Mouse (Mus musculus): Measurements from ENCODE around the gene Insig1.

The Insig1 gene

DNA sequence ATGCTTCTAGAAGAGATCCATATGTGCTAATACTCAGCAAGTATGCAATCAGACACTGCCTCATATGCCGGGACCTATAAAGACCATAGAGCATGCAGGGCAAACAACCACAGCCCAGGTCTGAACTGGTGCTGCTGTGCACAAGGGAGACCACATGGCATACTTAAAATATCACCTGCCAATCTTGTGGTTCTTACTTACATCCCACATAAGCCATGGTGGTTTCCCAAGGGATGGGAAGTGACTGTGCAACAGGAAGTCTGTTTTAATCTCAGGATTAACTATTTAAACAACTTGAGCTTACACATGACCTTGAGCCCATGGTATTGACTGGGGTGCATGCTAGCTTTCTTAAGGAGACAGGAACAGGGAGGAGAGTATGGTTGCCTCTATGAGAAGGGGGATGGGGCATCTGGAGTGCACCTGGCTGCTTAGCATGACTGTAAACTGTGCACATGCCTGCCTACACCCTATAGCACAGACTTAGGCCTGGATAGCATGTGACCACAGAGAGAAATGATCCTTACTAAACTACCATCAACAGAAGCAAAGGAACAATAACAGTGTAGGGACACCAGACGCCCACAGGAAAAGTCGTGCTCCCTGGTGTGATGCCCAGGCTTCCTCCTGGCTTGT, 7.1 kb upstream of the Insig1 start:
- no peak for DNase-seq (ENCODE audit: low read depth, low spot score)

DNA sequence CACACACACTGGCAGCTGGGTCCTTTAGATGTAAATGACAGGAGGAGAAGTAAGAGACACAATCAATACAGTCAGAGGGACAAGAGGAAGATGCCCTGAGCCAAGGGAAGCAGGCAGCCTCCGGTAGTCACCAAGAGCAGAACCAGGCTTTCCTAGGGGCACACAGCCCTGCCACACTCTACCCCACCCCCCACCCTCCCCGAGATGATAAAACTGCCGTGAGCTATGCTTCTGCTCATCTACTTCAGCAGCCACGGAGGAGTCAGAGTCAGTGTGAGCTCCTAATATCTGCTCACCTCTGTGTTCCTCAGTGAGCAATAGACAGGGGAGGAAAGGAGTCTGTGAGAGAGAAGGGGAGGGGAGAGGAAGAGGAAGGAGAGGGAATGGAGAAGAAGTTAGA, 5.9 kb upstream of the Insig1 start:
- DNase-seq (ENCODE audit: low read depth, low spot score) = no peak

DNA sequence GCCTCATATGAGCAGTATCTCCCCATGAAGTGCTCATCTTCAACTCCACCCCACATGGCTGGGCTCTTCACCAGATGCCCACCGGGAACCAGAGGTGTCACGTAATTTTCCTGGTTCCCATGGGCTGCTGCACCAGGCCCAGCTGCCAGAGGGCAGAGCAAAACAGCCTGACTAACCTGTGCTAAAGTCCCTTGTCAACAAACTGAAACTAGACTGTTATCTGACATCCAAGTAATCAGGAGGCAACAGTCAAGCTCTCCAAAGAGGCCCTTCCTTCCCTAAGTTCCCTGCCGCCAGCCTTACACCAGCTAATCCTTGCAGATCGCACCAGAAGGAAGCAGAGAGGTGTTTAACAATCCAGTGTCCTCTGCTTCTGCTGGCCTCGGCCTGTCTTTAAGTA, 4.9 kb upstream of the Insig1 start:
- DNase-seq (ENCODE audit: low read depth, low spot score) = no peak

DNA sequence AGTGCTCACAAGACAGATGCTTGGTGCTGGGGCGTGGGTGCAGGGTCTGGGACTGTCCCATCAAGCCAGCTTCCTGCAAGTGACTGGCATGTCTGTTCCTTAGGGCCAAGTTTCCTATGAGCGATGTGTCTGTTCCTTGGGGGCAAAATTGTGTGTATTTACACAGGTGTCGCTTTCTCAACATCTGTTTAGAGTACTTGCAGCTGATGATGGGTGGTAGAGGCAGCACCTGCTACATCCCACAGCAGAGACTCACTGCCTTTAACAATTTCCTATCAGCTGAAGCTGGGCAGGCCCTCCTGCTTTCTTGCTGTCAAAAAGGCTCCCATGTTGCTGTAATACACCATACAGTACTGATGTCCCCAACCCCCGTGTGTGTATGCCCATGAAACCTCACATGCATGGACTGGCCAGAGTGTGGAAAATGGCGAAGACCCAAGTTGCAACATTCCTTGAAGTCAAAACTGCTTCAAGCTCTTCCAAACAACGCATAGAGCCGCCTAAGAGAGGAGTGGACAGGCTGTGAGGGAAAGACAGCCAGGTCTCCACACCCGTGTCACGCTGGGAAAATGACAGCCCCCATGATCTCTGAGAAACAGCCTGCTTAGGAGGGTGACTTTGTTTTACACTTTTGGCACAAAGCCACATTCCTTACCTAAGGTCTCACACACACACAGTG, 875 bp upstream of the Insig1 start:
- DNase-seq (ENCODE audit: low read depth, low spot score) = peak; percentile 44

DNA sequence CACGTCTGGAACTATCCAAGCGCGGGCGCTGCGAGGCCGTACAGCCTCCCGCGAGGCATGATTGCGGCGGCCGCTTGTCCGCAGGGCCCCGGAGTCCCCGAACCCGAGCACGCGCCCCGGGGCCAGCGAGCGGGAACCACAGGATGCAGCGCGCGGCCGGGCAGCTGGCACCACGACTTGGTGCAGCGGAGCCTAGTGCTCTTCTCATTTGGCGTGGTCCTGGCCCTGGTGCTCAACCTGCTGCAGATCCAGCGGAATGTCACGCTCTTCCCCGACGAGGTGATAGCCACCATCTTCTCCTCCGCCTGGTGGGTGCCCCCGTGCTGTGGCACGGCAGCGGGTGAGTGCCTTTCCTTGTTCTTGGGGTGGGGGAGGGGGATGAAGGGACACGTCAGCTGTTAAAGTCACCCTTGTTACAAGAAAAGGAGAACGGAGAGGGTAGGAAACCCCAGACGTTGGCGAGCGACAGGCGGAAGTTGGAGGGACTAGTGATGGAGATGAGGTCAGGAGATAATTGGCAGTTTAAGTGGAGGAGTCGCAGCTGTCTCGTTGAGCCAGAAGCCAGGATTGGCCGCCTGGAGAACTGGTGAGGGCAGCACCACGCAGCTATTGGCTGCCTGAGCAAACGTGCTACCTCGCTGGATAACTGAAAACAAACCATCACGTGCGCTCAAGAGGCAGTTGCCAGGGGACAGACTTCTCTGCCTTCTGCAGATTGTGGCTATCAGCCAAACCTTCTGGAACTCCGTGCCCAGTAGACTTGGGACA, 477 bp downstream of the Insig1 start:
- peak; percentile 92 for DNase-seq (ENCODE audit: low read depth, low spot score)

DNA sequence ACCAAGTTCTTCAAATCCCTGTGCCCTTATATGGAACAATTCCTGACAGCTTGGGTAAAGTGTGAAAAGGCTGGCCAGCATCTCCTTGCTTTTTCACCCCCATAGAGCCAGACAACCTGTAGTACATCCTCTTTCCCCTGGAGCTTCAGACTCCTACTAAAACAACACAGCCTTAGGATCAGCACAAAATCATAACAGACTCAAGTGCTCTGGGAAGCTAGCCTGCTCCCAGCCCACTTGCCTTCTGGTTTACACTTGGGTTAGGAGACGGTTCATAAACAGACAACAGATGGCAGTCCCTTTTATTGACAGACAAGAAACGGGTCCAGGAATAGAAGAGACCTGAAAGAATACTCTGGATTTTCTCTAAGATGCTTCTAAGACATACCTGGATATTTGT, 8.3 kb downstream of the Insig1 start:
- no peak for DNase-seq (ENCODE audit: low read depth, low spot score)

DNA sequence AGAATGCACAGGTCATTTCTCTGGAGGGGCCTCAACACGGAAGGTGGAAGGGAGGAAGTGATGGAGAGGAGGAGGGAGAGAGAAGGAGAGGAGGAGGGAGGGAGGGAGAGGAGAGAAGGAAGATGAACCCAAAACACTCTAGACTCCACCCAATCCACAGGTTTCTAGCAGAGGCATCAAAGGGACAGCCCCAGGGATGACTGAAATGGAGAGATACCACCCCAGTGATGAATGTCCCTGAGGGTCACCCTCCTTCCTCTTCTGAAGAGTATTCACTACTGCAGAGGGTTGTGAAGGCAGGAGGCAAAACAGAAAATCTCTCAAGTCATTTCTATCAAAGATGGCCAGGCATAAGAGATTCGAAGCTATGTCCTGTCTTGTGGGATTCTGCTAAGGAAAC, 10.0 kb downstream of the Insig1 start:
- no peak for DNase-seq (ENCODE audit: low read depth, low spot score)

DNA sequence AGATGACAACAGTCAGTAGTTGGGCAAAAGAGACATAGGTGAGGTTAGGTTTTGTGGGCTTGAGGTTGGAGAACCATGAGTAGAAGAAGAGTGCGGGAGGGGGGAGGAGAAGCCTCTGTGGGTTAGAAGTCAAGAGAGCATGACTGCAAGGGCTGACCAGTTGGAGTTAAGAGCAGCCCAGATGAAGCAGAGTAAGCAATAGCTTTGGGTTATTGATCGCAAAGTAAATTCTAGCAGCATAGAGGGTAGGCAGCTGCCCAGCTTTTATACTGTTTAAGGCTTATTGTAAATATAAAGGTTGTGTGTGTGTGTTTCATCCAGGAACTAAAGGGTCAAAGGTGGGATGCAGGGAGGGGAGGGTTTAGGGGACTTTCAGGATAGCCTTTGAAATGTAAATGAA, 10.7 kb downstream of the Insig1 start:
- no peak for DNase-seq (ENCODE audit: low read depth, low spot score)

DNA sequence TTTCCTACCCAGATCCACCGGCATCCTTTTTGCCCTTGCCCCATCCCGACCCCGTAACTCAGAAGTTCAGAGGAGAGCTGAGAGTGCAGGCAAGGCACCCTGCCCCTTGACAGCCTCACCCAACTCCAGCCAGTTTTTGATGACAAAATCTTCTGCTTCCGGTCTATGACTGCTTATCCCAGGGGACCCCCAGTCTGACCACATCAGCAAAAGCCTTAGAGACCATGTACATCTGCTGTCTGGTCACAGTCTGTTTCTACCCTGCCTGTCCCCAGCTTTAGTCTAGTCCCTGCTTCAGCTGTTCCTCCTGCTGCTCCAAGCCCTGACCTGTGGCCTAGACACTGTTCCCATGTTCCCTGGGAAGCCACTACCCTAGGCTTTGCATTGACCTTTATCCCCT, 11.1 kb downstream of the Insig1 start:
- no peak for DNase-seq (ENCODE audit: low read depth, low spot score)

DNA sequence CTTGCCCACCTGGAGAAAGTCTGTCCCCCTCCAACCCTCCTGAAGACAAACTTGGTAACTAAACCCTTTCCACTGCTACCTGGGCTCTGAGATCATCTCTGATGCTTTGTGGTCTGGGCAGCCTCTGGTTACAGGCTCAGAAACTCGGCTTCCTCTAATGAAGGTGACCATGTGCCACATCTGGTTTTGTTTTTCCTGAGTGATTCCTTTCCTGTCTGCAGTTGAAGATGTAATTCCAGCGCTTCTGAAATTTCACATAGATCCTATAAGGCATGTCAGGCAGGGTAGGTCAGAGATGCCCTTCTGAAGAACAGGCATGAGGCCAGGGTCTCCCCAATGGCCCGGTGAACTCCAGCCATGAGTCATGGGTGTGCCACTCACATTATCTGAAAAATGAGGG, 11.6 kb downstream of the Insig1 start:
- DNase-seq (ENCODE audit: low read depth, low spot score) = no peak

DNA sequence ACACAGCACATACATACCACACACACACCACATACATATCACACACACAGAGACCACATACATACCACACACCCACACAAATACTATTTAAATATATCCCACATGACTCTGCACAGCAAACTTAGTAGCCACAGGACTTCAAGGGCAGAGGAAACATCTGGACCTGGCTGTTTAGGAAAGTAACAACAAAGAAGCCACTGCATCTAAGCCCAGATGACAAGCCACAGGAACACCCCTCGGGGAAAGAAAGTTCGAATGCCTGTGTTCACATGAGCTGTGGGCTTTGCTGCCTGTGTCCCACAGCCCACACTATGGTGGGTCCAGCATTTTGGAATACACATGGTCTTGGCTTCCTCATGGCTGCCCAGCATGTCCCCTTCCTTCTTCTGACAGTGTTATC, 13.6 kb downstream of the Insig1 start:
- DNase-seq (ENCODE audit: low read depth, low spot score) = no peak

DNA sequence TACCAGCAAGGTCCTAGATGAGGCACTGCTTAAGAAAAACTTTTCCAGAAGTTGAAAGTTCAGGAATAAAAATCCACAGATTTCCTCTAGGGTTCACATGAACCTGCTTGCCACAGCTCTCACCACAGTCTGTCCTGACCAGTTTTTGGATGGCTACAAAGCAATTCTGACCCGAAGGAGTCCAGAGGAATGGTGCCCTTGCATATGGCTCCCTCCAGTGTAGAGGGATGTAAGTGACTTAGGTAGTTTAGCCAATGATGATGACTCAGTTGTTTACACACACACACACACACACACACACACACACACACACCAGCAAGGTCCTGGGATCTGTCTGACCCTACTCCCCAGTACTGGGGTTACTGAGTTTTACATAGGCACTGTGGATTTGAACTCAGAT, 19.4 kb downstream of the Insig1 start:
- no peak for DNase-seq (ENCODE audit: low read depth, low spot score)

DNA sequence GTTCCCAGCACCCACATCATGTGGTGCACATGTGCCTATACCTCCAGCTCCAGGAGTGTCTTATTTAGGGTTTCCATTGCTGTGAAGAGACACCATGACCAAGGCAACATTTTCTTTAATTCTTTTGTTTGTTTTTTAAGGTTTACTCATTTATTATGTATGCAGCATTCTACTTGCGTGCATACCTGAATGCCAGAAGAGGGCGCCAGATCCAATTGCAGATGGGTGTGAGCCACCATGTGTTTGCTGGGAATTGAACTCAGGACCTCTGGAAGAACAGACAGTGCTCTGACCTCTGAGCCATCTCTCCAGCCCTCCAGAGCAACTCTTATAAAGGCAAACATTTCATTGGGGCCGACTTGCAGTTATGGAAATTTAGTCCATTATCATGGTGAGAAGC, 21.2 kb downstream of the Insig1 start:
- no peak for DNase-seq (ENCODE audit: low read depth, low spot score)

DNA sequence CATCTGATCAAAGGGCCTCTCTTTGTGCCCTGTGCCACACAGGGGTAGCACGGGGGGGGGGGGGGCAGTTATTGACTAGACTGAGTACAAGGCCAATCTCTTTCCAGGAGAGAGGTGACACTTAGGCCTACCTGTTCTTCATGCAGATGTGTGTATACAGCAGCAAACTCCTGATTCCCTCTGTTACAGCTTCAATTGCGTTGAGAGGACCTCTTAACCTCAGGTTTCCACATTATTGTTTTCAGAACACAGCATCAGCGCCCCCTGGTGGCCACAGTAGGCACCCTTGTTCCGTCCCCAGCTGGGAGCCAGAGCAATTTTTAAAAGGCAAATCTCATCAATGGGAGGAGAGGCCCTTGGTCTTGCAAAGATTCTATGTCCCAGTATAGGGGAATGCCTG, 22.7 kb downstream of the Insig1 start:
- DNase-seq (ENCODE audit: low read depth, low spot score) = peak; percentile 57

DNA sequence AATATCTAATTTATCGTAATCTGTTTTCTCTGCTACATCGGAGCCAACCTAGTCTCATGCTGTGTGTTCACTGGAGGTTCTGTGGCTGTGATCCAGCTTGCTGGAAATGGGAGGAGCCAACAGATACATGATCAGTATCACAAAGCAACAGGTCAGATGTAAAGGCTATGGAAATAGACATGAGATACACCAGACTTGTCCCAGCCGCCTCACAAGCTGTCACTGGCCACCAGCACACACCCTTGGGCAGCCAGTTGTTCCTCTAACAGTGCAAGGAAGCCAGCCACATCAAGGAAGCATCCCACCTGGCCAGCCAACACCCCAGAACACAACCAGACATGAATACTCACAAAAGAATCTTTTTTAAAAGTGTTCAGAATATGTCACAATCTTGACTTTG, 23.2 kb downstream of the Insig1 start:
- no peak for DNase-seq (ENCODE audit: low read depth, low spot score)

DNA sequence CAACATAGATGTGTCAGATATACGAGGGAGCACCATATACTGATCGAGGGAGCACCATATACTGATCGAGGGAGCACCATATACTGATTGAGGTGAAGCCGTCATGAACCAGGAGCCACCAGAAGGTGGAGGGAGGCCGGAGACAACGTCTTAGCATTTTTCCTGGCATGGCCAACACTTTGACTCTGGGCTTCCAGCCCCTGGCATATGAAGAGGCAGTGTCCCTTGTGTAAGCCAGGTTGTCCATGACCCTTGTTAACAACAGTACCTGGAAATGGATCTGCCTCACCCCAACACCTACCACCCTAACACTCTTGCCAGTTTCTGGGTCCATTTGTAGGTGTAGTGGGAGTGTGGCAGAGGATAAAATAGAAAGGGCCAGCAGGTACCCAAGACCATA, 23.7 kb downstream of the Insig1 start:
- DNase-seq (ENCODE audit: low read depth, low spot score) = no peak

DNA sequence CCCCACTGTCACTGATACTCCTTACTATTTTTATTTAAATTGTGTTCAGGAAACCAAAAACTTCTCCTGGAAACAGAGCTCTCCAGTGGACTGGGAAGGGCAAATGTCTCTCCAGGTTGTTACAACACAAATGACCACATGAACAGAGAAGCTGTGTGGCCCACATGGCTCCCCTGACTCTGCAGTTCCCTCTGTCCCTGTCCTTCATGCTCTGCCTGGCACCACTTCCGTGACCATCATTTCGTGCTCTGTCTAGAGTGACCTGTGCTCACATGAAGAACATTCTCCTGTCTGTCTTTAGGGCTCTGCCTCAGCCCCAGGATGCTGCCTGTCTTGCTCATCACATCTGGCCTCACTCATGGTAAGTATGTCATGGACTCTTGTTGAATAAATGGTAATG, 24.5 kb downstream of the Insig1 start:
- DNase-seq (ENCODE audit: low read depth, low spot score) = no peak

DNA sequence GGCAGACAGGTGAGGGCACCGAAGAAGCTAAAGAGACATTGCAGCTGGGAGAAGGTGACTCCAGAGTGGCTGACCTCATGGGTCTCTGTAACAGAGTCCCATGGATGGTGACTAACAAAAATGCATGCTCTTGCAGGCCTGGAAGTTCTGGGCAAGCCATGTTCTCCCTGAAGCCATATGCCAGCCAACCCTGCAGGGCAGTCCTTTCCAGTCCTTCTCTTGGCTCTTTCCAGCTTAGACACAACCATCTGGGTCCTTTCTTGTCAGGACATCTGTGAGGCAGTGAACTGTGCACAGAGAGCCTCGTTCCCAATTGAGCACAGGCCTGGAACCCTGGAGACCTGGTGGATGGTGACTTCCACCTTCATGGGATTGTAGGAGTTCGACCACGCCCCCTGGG, 35.8 kb downstream of the Insig1 start:
- no peak for DNase-seq (ENCODE audit: low read depth, low spot score)

DNA sequence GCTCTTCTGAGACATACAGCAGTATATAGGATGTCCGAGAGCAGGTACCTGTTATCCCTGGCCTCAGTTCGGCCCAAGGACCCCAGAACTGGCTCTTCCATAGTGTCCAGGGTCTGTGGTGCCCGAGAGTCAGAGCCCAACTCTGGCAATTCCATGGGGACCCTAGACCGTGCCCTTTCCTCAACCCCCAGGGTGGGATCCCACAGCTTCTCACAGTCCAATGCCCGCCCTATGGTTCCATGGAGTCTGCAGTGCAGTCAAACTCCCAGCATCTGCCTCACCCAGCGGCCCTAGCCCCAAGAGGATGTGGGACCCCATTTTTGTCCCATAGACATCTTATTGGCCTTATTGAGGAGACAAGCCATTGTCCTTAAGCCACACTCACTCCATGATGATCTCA, 36.8 kb downstream of the Insig1 start:
- DNase-seq (ENCODE audit: low read depth, low spot score) = no peak

DNA sequence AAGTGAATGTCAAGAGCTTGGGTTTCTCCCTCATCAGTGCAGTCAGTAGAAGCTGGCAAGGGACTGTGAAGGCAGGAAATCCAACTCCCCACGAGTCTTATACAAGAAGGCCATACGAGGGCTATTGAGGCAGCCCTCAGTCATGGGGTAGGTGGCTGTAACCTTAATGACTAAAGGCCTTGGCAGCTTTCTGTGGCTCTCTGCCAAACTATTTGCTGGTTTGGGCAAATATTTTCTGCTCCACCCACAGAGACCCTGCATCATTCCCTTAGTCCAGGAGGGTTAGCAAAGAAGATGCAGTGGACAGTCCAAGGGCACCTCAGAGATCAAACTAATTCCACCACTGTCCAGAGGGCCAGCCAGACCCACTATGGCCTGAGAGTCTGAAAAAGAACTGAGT, 39.7 kb downstream of the Insig1 start:
- DNase-seq (ENCODE audit: low read depth, low spot score) = no peak

DNA sequence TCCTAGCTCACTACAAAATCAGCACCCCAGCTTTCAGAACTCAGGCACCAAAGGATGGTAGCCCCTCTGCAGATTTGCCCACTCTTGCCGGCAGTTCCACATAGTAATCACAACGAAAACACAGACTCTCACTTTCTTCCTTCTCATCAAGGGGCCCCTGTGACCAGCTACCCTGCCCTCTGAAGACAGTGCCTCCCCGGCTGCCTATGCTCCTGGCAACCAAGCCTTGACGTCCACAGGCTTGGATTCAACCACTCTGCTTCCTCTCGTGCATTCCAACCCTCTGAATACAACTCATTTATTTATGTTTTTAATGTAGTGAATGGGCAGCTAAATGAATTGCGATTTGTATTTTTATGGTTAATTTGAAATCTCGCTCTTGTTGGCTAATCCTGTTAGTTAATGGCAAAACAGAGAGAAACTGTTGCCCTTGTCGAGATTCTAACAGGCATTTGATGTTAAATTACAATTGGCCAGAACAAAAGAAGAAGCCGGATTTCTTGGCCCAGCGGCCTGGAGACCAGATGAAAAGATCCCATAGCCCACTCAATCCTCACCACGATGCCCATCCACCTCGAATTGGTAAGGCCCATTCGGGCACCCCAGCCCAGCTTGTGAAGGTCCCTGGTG, 46.2 kb downstream of the Insig1 start:
- DNase-seq (ENCODE audit: low read depth, low spot score) = no peak

DNA sequence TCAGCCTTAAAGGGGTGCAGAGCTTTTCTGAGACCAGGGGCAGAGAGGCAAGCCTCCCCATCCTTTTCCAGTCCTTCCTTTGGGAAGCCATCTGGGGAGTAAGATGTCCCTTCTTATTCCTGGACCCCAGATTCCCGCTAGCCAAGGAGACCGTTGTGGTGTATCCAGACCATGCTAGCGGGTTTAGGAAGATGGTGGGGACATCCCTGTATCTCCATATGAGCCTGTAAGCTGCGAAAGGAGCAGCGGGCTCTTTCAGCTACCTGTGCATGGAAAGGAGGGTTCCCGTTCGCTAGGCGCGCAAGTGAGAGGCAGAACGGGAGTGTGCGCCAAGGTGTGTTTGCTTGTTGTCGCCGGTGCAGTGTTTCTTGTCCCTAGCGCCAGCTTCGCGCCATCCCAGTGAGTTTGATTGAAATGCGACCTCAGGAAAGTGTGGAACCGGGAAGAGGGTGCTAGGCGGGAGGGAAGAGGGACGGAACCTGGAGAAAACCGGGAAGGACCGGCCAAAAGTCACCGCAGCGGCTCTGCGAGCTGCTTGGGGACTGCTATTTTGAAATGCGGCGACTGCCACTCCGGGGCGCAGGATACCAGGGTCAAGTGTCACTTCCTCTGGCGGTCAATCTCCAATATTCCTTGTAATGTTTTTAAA, 46.8 kb downstream of the Insig1 start:
- no peak for DNase-seq (ENCODE audit: low read depth, low spot score)

All from CD4-positive helper T cell, adult 2 months (primary cell).